Mouse (Mus musculus) heart, postnatal 25 days (tissue): Measurements from ENCODE around the gene Bcs1l. TPM values are rescaled to one million over a fixed set of nuclear protein-coding genes. Genes with fewer than 3 reads are reported as not detected.

Experiments used
- microRNA-seq: library from miRNA; unstranded; fragments of <30 nt; microRNA quantifications from one replicate; pipeline ENCODE4 v1.2.0, GENCODE M21; 2022
- total RNA-seq, 2 experiments: library from RNA; stranded (reverse); gene quantifications; 2 replicates each; pipeline ENCODE4 v1.2.3; 2021

Bcs1l gene
- total RNA-seq, 2 experiments from 2014 or later, result 34.5 to 36.6 TPM

Small RNAs within 50 kb of the gene (microRNA-seq; reads per million reads assigned to microRNA genes)
- not detected for gene Gm25035

Other genes starting within 250 kb of the Bcs1l start
- under 1 TPM; 0.18 to 0.28 TPM for gene Catip, start 226.2 kb upstream of the Bcs1l start, total RNA-seq
- 1 to 10 TPM; 2.5 to 3.2 TPM for gene Slc11a1, start 213.1 kb upstream of the Bcs1l start, total RNA-seq
- gene Ctdsp1, start 196.8 kb upstream of the Bcs1l start, total RNA-seq, result 100 to 1,000 TPM; 123 to 139 TPM
- gene Vil1, start 178.9 kb upstream of the Bcs1l start, total RNA-seq, result 1 to 10 TPM in 1 of 2 experiments, under 1 TPM in 1; 0.57 to 1.0 TPM
- gene Cnot9, start 82.2 kb upstream of the Bcs1l start, total RNA-seq, result 10 to 100 TPM; 12.5 to 14.7 TPM
- gene Plcd4, start 45.4 kb upstream of the Bcs1l start, total RNA-seq, result not detected
- gene Usp37, start 44.0 kb upstream of the Bcs1l start, total RNA-seq, result 1 to 10 TPM; 7.5 to 9.0 TPM
- gene Zfp142, start within 50 bp of the Bcs1l start, total RNA-seq, result 10 to 100 TPM; 12.1 to 12.4 TPM
- gene Rnf25, start 13.1 kb downstream of the Bcs1l start, total RNA-seq, result 10 to 100 TPM; 16.7 to 20.4 TPM
- 1 to 10 TPM in 1 of 2 experiments, under 1 TPM in 1; 0.73 to 1.1 TPM for gene Stk36, start 13.2 kb downstream of the Bcs1l start, total RNA-seq
- 10 to 100 TPM; 11.6 to 12.1 TPM for gene Ttll4, start 73.5 kb downstream of the Bcs1l start, total RNA-seq
- 10 to 100 TPM; 11.1 to 11.9 TPM for gene Cyp27a1, start 125.3 kb downstream of the Bcs1l start, total RNA-seq
- 1 to 10 TPM in 1 of 2 experiments, under 1 TPM in 1; 0.96 to 2.7 TPM for gene Prkag3, start 160.9 kb downstream of the Bcs1l start, total RNA-seq
- under 1 TPM in 1 of 2 experiments, not detected in 1; 0.20 TPM for gene Wnt6, start 183.6 kb downstream of the Bcs1l start, total RNA-seq
- gene Wnt10a, start 203.2 kb downstream of the Bcs1l start, total RNA-seq, result not detected